Mouse (Mus musculus): ENCODE measurements around the gene Itga1.

- TF ChIP-seq EP300 (IDR thresholded peaks at IDR 0.05; ENCODE audit: low read length) (no peak), HCFC1 (IDR thresholded peaks at IDR 0.05; ENCODE audit: low read depth, low read length) (no peak), USF1 (IDR thresholded peaks at IDR 0.05; ENCODE audit: low read depth, low read length) (no peak), NRF1 (IDR thresholded peaks at IDR 0.05; ENCODE audit: low read depth, low read length) (no peak), TCF12 (IDR thresholded peaks at IDR 0.05; ENCODE audit: low read depth, low read length) (no peak), KAT2A (IDR thresholded peaks at IDR 0.05; ENCODE audit: insufficient replicate concordance, low read length) (no peak), E2F4 (IDR thresholded peaks at IDR 0.05; ENCODE audit: insufficient replicate concordance, low read depth, low read length) (no peak), ELF1 (IDR thresholded peaks at IDR 0.05; ENCODE audit: low read depth, low read length) (no peak), POLR2A (IDR thresholded peaks at IDR 0.05; ENCODE audit: low read depth, low read length) (no peak), CTCF (conservative IDR thresholded peaks at IDR 0.05 in 1 of 2, IDR thresholded peaks at IDR 0.05 in 1 of 2; ENCODE audit: low read depth in 2 of 2, low read length in 2 of 2) (no peak)
These were observed 99.6 kb downstream of the Itga1 start for GRCm38 (mm10) chr13:115002155-115002554.
